Mouse (Mus musculus): ENCODE measurements around the gene Prdm12.

Prdm12 gene

DNA sequence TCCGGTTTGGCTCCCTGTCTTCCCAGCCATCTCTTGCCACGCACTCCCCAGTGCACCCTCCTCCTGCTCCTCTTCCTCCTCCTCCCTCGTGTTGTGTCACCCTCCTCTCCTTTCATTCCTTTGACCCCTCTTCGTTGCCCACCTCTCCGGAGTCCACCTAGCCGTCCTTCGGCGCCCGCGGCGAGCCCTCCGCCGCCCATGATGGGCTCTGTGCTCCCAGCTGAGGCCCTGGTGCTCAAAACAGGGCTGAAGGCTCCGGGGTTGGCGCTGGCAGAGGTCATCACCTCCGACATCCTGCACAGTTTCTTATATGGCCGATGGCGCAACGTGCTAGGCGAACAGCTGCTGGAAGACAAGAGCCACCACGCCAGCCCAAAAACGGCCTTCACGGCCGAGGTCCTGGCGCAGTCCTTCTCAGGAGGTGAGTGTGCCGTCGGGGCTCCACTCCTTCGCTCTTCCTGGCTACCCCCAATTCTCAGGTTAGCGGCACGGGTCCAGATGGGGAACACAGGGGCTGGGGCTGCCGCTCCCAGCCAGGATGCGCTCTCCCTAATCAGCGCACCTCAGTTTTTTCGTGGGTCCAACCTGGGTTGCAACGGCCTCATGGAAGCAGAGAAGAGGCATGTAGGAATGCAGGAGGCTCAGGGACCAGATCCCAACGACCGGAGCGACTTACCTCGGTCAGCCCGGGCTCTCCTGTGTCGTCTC lies at the start of gene Prdm12:
Gene Prdm12, plus strand, starts transcription at position 137 of the 708 bp plus-strand sequence.
- no peak for DNase-seq (ENCODE audit: low spot score in 2 of 2)

DNA sequence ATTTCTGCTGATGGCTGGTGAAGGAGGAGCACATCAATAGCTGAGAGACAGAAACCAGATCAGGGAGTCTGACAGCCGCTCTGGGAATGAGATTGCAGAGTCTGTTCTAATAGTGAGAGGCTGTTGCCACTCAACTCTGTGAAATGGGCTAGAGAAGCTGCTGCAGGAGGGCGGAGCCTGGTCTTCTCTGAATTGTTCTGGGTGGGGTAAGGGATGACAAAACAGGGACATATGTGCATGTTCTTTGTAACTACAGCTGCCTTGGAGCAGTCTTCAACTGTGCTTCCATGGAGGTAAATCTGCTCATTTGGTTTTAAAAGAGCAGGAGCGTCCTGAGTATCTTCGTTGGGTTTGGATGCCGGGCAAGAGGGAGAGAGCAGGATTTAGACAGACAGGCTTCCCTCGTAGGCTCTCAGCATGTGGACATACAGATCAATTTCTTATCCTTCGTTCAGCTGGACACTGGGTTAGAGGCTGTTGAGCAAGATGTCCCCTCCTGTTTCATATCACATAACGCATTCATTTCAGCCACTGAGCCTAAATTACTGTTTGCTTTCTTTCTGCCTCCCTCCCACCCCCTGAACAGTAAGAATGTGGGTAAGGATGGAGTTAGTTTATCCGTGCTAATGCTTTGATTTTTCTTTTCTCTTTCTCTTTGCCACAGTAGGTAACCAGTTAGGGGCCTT lies 47.9 kb upstream of the Prdm12 start:
- DNase-seq (ENCODE audit: low spot score in 2 of 2), result no peak

DNA sequence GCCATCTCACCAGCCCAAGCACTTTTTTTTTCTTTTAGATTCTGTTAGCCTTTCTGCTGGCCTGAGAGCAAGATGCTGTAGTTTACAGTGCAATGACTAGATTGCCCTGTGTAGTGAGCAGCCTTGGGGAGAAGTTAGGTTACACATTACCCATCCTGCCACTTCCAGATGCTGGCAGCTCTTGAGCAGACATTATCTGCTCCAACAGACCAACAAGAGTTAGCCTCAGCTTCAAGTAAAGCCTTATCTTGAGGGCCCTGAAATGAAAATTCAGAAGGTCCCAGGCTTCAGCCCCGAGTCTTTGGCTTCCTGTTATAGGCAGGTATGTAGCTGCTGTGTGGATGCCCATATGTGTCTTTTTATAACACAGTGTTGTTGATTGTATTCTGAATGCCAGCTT lies 32.3 kb upstream of the Prdm12 start:
- no peak for DNase-seq (ENCODE audit: low spot score in 2 of 2)

DNA sequence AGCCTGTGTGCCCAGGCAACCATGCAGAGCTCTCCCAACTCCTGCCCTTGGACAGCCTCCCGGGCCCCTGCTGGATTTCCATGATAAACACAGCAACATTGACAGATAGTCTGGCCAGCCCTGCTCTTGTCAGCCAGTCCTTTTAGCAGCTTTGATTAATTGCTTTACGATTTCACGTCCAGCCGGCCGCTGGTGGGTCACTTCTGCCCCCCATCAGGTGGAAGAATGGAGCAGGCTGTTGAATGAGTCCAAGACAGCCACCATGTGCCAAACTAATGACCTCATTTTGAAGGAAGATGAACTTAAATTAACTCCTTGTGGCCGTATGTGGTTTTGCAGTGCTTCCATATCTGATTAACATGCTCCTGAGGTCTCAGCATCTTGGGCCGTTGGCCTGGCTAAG lies 30.0 kb upstream of the Prdm12 start:
- no peak for DNase-seq (ENCODE audit: low spot score in 2 of 2)

DNA sequence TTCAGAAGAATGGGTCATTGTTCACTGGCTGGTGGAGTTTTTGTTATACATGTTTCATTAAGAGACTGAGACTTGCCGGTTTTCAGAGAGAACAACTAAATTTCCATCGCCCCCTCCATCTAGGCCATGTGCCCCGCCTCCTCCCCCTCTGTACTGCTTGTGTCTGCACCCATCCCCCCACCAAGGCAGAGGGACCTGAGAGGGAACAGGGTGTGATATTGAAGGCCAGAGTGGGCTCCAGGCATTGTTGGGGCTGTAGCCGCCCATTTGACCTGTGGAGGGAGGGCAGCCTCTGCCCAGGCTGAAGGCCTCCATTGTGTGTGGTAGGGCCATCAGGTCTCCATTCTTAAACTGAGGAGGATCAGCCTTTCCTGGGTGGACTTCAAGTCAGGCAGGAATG lies 28.9 kb upstream of the Prdm12 start:
- DNase-seq (ENCODE audit: low spot score in 2 of 2), result no peak

DNA sequence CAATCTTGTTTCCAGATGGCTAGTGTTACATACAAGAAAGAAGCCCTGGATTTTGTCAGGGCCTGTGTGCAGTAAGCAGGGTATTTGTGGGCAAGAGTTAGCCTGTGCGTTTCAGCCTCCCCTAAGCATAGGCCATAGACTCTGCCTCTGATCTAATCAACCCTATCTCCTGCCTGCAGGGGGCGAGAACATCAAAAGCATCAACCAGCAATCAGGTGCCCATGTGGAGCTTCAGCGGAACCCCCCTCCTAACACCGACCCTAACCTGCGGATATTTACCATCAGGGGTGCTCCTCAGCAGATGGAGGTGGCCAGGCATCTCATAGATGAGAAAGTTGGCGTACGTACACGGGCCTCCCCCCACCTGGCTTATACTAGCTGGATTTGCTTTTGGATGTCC lies 28.4 kb upstream of the Prdm12 start:
- DNase-seq (ENCODE audit: low spot score in 2 of 2), result no peak

DNA sequence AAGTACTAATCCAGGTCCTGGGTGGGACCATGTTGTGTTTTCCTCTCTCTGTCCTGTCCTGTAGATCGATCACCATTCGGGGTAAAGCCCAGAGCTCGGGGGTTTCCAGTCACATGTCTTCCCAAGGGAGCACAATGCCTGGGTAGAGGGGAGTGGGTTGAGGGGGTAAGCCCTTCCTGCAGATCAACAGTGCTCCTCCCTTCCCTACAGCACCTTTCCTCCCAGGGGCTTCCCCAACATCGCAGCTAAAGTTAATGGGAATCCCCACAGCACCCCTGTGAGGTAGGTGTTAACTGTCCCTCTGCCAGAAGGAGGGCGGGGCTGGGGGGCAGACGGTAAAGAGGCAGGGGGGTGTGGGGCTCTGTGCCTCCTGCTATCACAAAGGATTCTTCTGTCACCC lies 27.2 kb upstream of the Prdm12 start:
- DNase-seq (ENCODE audit: low spot score in 2 of 2), result no peak

DNA sequence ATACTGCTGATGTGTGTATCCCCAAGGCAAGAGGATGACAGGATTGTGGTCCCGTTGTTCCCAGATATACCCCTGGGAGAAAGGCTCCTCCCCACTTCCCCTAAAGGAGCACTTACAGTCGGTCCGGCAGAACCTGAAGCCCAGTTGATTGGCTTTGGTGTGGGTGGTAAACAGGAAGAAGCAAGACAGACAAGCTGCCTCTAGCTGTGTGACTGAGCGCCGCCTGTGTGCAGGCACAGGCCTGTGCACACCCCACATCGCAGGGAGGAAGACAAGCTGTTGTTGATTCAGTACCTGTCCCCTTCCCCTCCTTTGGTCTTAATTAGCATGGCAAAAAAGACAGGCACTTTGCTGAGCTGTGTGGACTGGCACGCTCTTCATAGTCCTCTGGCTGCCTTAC lies 26.1 kb upstream of the Prdm12 start:
- DNase-seq (ENCODE audit: low spot score in 2 of 2), result no peak

DNA sequence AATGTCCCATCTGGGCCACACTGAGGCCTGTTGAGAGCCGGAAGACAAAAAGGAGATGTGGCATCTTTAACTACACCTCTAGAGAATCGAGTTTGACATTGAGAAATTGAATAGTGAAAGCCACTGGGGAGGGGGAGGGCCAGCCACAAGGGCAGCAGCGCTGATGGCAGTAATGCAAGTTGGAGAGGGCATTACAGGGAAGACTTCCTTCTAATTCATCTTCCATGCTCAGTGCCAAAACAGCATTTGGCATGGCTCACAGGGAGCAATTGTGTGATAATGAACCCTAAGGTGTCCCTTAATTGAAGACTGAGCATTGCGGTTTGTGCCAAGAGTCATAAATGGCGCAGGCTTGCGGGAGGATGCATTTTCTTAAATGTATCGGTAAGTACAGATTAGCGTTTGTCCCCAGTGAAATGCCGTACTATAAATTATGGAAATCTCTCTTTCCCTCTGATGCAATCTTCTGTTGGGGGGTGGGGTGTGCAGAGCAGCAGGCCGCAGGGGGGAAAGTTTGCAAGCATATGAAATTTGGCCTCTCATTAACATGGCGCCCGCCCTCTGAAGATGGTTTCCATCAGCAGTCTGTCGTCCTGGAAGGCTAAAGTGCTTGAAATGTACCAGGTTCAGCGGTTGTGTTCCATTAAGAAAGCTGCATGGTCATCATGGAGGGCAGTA lies 21.2 kb upstream of the Prdm12 start:
- no peak for DNase-seq (ENCODE audit: low spot score in 2 of 2)

DNA sequence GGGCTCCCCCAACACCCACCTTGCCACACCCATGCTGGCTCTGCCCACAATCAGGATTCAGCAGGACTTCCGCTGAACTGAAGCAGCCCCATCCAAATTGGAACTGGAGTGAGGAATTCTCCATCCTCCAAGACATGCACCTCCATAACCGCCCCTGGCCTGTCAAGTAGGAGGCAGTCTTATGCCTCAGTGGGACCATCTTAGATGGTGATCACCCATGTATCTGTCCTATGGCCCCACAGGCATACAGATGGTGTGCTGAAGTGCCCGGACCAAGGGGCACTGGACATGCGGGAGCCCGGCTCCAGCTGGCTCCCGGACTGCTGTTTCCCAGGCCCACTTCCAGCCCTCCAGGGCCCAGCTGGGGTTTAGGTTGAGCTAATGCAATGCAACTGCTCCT lies 20.6 kb upstream of the Prdm12 start:
- no peak for DNase-seq (ENCODE audit: low spot score in 2 of 2)

DNA sequence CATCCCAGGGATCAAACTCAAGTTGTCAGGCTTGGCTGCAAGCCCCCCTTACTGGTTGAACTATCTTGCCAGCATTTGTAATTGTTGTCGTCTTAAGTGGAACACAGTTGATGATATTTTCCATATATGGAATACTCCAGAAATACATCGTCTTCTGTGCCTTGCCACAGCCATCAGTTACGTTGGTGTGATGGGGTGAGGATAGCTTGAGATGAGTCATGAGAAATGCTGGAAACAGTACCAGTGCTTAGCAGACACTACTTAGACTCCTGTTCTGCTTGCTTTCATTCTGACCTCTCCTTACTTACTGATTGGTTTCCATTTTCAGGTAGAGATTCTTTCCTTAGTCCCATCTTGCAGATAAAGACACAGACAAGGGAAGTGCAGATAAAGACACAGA lies 6.3 kb upstream of the Prdm12 start:
- DNase-seq (ENCODE audit: low spot score in 2 of 2), result no peak

DNA sequence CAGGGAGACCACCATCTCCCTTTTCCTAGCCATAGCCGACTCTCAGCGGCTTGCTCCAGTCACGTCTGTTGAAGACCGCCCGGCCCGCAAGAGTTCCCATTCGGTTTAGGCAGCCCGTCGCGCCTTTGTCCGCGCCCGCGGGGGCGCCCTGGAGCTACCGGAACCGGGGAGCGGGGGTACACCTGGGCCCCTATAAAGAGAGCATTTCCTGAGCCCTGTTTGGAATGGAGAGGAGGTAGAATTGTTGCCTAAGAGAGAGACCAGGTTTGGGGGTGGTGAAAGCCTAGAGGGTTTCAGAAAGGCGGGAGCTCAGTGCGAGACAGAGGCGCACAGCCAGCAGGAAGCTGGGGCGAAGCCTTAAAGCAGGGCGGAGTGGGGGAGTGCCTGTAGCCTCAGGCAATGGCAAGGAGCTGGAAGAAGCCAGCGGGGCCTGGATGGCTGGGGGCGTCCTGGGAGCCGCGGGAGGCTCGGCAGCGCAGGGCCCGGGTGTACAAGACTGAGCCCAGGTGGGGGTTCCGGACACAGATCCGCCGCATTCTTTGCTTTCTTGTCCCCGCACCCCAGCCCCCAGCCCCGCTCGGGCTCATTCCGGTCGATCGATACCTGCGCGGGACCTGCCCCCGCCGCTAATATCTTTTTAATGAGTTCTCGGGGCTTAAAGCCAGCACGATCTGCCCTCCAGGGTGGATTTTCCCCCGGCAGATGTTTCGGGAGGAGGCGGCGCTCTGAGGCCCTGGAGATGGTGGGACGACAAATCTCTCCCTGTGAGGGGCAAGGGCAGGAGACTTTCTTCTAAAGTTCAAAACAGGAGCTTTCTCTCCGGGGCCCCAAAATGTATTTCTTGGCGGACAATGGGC lies 4.3 kb upstream of the Prdm12 start:
- DNase-seq (ENCODE audit: low spot score in 2 of 2), result no peak

DNA sequence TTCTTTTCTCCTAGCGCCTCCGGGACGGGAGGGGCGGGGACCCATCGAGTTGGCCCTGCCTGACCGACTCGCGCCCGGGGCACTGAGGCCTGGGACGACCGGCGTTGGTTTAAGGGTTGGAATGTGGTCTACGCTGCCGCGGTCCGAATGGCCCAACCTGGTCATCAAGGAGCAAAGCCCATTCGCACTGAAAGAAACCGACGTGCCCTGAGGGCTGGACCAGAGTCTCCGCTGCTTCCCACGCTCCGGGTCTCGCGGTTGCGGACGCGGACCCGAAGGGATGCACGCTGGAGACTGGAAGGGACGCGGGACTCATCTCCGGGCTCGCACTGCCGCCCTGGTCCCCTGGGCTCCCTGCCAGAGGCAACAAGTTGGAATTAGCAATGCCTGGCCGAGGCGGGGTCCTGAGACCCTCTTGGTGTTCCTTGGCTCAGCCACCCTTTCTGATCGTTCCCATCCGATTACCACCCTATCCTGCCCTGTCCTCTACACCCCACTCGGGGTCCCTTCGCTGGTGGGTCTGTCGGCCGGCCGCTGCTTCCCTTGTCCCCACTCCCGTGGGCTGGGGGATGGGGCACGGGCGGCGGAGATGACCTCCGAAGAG lies 3.6 kb upstream of the Prdm12 start:
- DNase-seq (ENCODE audit: low spot score in 2 of 2), result no peak

DNA sequence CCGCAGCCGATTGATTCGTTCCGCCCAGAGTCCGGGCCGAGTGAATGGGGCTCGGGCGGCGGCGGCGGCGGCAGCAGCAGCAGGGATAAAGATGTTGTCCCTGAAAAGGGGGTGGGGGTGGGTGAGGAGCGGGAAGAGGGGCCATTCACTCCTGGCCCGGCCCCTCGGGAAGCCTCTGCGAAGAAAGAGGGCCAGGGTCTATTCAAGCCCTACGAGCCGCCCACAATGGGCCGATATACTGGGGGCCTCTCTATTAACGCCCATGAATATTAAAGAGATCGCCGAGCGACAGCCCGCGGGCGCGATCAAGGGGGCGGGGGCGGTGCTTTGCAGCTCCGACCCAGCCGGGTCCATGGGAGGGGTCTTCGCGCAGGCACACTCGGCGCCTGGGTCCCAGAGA lies 3.1 kb upstream of the Prdm12 start:
- no peak for DNase-seq (ENCODE audit: low spot score in 2 of 2)

DNA sequence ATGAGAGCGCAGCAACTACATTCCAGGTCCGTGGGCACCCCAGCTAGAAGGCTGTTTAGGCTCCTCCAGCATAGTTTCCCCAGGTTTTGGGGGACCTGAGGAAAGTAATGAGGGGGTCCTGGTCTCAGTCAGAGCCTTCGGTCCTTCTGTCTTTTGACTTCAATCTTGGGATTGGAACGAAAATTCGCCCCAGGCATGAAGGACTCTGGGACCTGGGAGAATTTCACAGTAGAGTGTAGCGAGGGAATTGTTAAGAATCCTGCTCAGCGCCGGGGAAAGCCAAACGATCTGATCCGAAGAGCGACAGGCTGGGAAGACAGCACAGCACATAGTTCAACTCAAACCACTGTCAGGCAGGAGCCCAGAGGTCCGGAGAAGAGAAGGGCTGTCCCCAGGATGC lies 2.5 kb upstream of the Prdm12 start:
- DNase-seq (ENCODE audit: low spot score in 2 of 2), result no peak

DNA sequence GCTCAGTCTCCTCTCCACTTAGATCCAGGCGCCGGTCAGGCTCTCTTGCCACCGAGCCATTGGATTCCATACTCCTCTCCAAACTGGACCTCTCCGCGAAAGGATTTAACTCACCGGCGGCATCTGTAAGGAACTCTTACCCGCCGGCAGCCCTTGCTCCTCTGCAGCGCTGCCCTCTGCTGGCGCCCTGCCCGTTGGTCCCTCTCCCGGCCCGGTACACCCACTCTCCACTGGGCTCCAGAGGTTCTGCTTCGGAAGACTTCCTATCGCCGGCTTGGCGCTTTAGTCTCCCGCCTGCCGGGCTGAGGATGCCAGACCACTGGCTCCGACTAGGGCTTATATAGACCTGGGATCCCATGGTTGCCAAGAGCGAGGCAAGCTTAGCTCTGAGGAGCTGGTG lies 2.0 kb upstream of the Prdm12 start:
- no peak for DNase-seq (ENCODE audit: low spot score in 2 of 2)

DNA sequence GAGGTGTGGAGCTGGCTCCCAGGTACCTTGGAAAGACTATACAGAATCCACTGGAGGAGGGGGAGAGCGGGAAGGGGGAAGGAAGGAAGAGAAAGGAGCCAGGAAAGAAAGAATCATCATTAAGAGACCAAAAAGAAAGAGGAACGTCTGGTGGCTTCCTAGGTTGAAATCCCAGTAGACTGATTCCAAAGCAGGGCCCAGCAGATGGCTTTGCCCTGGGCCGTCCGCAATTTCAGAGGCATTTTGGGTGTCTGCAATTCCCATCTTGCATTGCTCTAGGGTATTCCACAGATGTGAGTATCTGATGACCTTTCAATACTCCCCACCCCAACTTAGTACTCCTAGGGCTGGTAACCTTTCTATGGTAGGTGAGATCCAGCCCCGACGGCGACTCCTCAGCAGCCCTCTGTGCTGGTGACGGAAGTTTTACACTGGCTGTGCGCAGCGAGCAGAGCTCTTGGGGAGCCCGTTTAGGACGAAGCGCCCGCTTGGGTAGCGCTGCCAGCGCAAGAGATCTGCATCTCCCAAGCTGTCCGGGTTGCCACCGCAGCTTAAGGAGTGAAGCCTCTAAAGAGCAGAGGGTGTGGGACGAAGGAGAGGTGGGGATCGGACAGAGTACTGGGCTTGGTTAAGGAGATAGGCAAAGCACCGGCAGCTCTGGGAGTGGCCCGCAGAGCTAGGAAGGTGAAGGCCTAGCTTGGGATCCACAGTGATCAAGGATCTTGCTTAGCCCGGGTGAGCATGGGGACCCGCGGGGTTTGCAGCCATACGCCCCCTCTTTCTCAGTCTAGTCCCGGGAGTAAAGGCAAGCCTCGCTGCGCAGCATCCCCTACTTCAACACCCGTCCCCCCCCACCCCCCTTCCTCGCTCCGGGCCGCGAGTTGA lies 1.0 kb upstream of the Prdm12 start:
- no peak for DNase-seq (ENCODE audit: low spot score in 2 of 2)

DNA sequence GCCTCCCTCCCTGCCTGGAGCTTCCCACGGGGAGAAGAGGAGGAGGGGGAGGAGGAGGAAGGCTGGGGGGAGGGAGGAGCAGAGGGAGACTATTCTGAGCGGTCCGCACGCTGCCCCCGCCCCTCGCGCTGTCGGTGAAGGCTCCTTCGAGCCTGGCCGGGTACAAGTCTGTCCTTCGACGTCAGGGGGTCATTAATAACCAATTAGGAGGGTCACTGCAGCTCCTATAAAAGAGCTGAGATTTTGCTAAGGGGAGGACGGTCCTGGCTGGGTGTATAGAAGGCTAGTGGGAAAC lies 424 bp upstream of the Prdm12 start:
- DNase-seq (ENCODE audit: low spot score in 2 of 2), result no peak

DNA sequence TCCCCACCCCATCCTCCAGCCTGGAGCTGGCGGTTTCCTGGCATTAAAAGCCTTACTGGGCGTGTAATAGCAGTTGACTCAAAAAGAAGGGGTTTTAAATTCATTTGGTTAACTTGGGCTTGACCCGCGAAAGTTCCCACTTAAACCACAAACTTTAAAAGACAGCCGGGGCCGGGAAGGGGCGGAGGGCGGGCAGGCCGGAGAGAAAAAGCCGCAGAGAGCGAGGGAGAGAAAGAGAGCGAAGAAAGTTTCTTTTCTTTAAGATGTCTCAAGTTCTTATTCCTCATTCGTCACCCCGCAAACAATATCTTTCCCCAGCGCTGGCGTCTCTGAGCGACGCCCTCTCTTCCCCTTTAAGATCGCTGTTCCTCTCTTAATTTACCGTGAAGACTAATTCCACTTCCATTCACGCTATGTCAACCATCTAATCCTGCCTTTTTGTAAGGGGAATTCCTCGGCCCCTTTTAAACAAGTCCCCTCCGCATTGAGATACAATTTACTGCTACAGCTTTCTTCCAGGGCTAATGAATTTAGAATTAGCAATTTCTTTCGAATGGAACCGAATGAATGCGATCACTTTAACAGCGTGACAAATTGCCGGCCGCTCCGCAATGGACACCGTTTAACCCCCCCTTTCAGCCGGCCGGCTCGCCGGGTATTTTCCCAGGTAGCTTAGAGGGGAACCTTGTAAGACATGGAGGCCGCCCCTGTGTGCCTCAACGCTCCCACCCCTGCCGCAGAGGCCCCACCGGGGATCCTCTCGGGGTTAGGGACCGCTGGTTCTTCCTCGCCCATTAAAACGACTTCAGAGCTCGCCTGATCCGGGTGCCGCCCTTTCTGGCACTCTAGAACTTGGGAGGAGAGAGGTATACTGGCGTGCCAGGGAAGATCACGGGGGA lies 1.0 kb downstream of the Prdm12 start:
- no peak for DNase-seq (ENCODE audit: low spot score in 2 of 2)

DNA sequence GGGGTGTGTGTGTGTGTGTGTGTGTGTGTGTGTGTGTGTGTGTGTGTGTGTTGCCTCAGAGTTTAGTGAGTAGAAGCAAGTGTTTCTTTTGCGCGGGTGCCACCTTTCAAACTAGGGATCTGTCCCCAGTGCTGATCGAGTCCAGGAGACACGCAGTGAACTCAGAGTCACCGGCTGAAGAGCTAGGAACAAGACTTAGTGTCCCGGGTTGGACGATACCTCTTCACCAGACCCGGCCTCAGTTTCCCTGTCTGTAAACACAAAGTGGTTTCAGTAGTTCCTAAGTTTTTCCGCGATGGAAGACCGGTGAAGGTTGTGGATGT lies 1.6 kb downstream of the Prdm12 start:
- no peak for DNase-seq (ENCODE audit: low spot score in 2 of 2)
